Mouse (Mus musculus): ENCODE measurements around the gene Arhgap9. TPM values are rescaled to one million over a fixed set of nuclear protein-coding genes. Genes with fewer than 3 reads are reported as not detected.

Arhgap9 gene
- polyA plus RNA-seq (2012; rRNA removed): 1.2 and 1.3 TPM in 2 replicates

GRCm38 (mm10) chr10:127321621-127322020, at the start of gene Arhgap9:
Arhgap9 (plus strand) TSS chr10:127321964.

GRCm38 (mm10) chr10:127288800-127289572, 32.8 kb upstream of the Arhgap9 start, which contains the start of gene Mbd6:
Mbd6 (minus strand) TSS chr10:127289018.

GRCm38 (mm10) chr10:127311476-127312355, 10.0 kb upstream of the Arhgap9 start, which contains the start of gene Mars:
Mars (minus strand) TSS chr10:127311786.

GRCm38 (mm10) chr10:127341891-127342639, 20.3 kb downstream of the Arhgap9 start, which contains the start of gene Gli1:
Gli1 (minus strand) TSS chr10:127341974.

GRCm38 (mm10) chr10:127353909-127354895, 32.4 kb downstream of the Arhgap9 start, which contains the start of gene Inhbe:
Inhbe (minus strand) TSS chr10:127354411.

GRCm38 (mm10) chr10:127369834-127370820, 48.4 kb downstream of the Arhgap9 start, which contains the start of gene Inhbc:
Inhbc (minus strand) TSS chr10:127370431.

Other genes with a start within 250 kb of the Arhgap9 start
- 89.1 and 97.8 TPM in 2 replicates for gene Agap2, start 246.7 kb upstream of the Arhgap9 start, polyA plus RNA-seq (2012; rRNA removed)
- gene Os9, start 200.8 kb upstream of the Arhgap9 start, polyA plus RNA-seq (2012; rRNA removed): 94.0 and 95.8 TPM in 2 replicates
- gene B4galnt1, start 156.7 kb upstream of the Arhgap9 start, polyA plus RNA-seq (2012; rRNA removed): 41.1 and 50.7 TPM in 2 replicates
- gene Slc26a10, start 141.3 kb upstream of the Arhgap9 start, polyA plus RNA-seq (2012; rRNA removed): 2.4 and 2.8 TPM in 2 replicates
- 106 and 125 TPM in 2 replicates for gene Arhgef25, start 131.9 kb upstream of the Arhgap9 start, polyA plus RNA-seq (2012; rRNA removed)
- gene Dtx3, start 126.2 kb upstream of the Arhgap9 start, polyA plus RNA-seq (2012; rRNA removed): 465 and 469 TPM in 2 replicates
- 23.0 and 24.3 TPM in 2 replicates for gene Pip4k2c, start 110.4 kb upstream of the Arhgap9 start, polyA plus RNA-seq (2012; rRNA removed)
- 115 and 116 TPM in 2 replicates for gene Kif5a, start 58.6 kb upstream of the Arhgap9 start, polyA plus RNA-seq (2012; rRNA removed)
- gene Dctn2, start 55.6 kb upstream of the Arhgap9 start, polyA plus RNA-seq (2012; rRNA removed): 328 and 341 TPM in 2 replicates
- 49.6 and 66.7 TPM in 2 replicates for gene Mbd6, start 32.9 kb upstream of the Arhgap9 start, polyA plus RNA-seq (2012; rRNA removed)
- gene Mars, start 10.2 kb upstream of the Arhgap9 start, polyA plus RNA-seq (2012; rRNA removed): 89.7 and 94.2 TPM in 2 replicates
- 9.4 and 26.2 TPM in 2 replicates for gene Gli1, start 20.0 kb downstream of the Arhgap9 start, polyA plus RNA-seq (2012; rRNA removed)
- not detected in 2 replicates for gene Inhbe, start 32.4 kb downstream of the Arhgap9 start, polyA plus RNA-seq (2012; rRNA removed)
- not detected in 2 replicates for gene Inhbc, start 48.5 kb downstream of the Arhgap9 start, polyA plus RNA-seq (2012; rRNA removed)
- 62.5 and 71.6 TPM in 2 replicates for gene R3hdm2, start 58.4 kb downstream of the Arhgap9 start, polyA plus RNA-seq (2012; rRNA removed)
- gene Stac3, start 179.7 kb downstream of the Arhgap9 start, polyA plus RNA-seq (2012; rRNA removed): 9.7 and 15.0 TPM in 2 replicates
- 10.8 and 13.2 TPM in 2 replicates for gene Ndufa4l2, start 193.0 kb downstream of the Arhgap9 start, polyA plus RNA-seq (2012; rRNA removed)
- gene Shmt2, start 200.5 kb downstream of the Arhgap9 start, polyA plus RNA-seq (2012; rRNA removed): 91.9 and 95.9 TPM in 2 replicates
- gene Nxph4, start 212.6 kb downstream of the Arhgap9 start, polyA plus RNA-seq (2012; rRNA removed): 26.9 and 35.5 TPM in 2 replicates

Data from central nervous system, embryonic 14 days (tissue).